Mouse (Mus musculus): ENCODE data around the gene Uchl4. TPM values are rescaled to one million over a fixed set of nuclear protein-coding genes. Genes with fewer than 3 reads are reported as not detected.

Uchl4 gene
- polyA plus RNA-seq, 1 experiment, result not detected

- Histone ChIP-seq H3K4me1 (peaks cover 85% of the 10 kb centered on the region), H3K9me3 (no peaks in the 10 kb centered on the region), H3K4me3 (replicated peaks) (peak overlapping the region; percentile 89), H3K36me3 (replicated peaks; ENCODE audit: low read length) (peaks cover 45% of the 10 kb centered on the region), H3K27me3 (replicated peaks) (no peaks in the 10 kb centered on the region)
- TF ChIP-seq GATA1 (IDR thresholded peaks at IDR 0.05; ENCODE audit: borderline replicate concordance, low read length) (no peak), FLI1 (IDR thresholded peaks at IDR 0.05; ENCODE audit: low read length) (0 out of 2 replicates have a peak, but pooled peaks have one; percentile 50)
Observed at GRCm38 (mm10) chr9:64227736-64228135, 7.3 kb upstream of the Uchl4 start.

DNA sequence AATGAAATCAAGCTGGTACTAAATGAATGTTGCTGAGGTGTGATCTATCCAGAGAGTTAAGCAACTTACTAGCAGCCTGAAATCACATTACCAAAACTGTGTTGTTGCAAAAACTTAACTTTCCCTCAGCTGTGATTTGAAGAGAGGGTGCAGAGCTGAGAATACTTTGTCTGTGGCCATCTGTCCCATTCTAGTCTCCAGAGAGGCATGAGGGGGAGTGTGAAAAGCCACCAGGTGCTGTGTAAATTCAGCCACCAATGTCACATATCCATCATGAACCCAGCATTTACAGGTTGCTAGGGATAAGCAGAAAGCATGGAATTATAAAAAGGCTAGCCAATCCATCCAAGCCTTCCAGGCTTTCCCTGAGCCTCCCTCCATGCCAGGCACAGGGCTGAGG is 6.0 kb upstream of the Uchl4 start:
- peaks cover 42% of the 10 kb centered on the region for H3K36me3 ChIP-seq (replicated peaks; ENCODE audit: low read length)
- no peak overlapping the region for H3K4me3 ChIP-seq (replicated peaks)
- TF ChIP-seq FLI1 (IDR thresholded peaks at IDR 0.05; ENCODE audit: low read length), result no peak
- no peaks in the 10 kb centered on the region for H3K9me3 ChIP-seq
- H3K27me3 ChIP-seq (replicated peaks), result no peaks in the 10 kb centered on the region
- H3K4me1 ChIP-seq, result peaks cover 86% of the 10 kb centered on the region

DNA sequence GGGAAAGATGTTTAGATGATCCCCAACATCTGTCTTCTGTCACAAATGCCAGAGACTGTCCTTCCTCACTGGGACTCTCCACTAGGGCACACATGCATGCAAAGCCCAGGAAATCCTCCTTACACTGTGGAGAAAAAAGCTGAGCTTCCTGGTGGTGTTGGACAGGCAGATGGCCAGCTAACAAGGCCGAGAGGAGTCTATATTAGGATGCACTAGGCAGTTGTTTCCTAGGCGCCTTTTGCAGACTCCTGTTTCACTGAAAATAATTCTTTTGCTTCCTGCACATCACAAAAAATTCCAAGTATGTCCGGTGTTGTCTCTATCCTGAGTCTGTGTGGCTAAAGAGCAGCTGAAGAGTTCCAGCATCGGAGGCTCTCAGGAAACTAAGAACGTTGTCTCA is 3.8 kb upstream of the Uchl4 start:
- peaks cover 48% of the 10 kb centered on the region for H3K36me3 ChIP-seq (replicated peaks; ENCODE audit: low read length)
- no peak overlapping the region for H3K4me3 ChIP-seq (replicated peaks)
- no peaks in the 10 kb centered on the region for H3K9me3 ChIP-seq
- H3K4me1 ChIP-seq, result peaks cover 72% of the 10 kb centered on the region
- no peak for TF ChIP-seq FLI1 (IDR thresholded peaks at IDR 0.05; ENCODE audit: low read length)
- TF ChIP-seq GATA1 (IDR thresholded peaks at IDR 0.05; ENCODE audit: borderline replicate concordance, low read length), result no peak
- no peaks in the 10 kb centered on the region for H3K27me3 ChIP-seq (replicated peaks)

DNA sequence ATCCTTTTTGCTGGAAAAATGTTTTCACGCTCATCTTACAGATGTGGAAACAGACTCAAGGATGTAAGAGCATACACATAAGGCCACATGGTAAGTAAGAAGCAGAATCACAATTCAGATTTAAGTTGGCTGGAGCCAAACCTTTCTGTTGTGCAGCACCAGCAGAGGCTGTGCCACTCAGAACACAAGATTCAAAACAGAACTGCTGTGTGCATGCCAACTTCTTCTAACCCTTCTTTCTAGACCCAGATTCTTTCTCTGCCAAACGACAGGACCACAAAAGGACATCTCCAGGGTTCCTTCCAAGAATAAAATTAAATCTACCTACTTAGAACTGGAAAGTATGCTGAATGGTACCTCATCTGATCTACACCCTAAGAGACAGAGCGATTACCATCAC is 3.3 kb upstream of the Uchl4 start:
- peaks cover 50% of the 10 kb centered on the region for H3K36me3 ChIP-seq (replicated peaks; ENCODE audit: low read length)
- H3K4me3 ChIP-seq (replicated peaks), result no peak overlapping the region
- no peaks in the 10 kb centered on the region for H3K9me3 ChIP-seq
- H3K27me3 ChIP-seq (replicated peaks), result no peaks in the 10 kb centered on the region
- peaks cover 71% of the 10 kb centered on the region for H3K4me1 ChIP-seq
- TF ChIP-seq FLI1 (IDR thresholded peaks at IDR 0.05; ENCODE audit: low read length), result no peak
- TF ChIP-seq GATA1 (IDR thresholded peaks at IDR 0.05; ENCODE audit: borderline replicate concordance, low read length), result no peak

- Histone ChIP-seq H3K4me3 (replicated peaks) (no peak overlapping the region), H3K4me1 (peaks cover 64% of the 10 kb centered on the region), H3K9me3 (no peaks in the 10 kb centered on the region), H3K27me3 (replicated peaks) (no peaks in the 10 kb centered on the region), H3K36me3 (replicated peaks; ENCODE audit: low read length) (peaks cover 50% of the 10 kb centered on the region)
- TF ChIP-seq GATA1 (IDR thresholded peaks at IDR 0.05; ENCODE audit: borderline replicate concordance, low read length) (no peak), FLI1 (IDR thresholded peaks at IDR 0.05; ENCODE audit: low read length) (no peak)
Observed at GRCm38 (mm10) chr9:64232257-64232957, 2.6 kb upstream of the Uchl4 start.

DNA sequence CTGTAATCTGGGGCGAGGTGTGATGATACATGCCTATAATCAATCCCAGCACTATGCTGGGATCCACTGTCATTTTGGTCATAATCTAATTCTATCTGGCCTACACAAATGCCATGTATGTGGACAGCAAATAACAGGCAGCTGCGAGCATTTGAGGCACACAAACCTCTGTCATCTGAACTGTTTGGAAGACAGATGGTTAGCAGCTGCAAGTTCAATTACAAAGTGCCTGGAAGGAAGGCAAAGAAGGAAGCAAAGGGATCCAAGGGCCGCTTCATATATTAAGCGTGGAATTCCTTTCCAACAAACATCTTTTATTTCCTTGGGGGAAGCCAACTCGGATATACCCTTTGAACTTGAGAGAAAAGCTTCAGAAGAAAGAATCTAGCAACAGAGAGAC is 1.3 kb upstream of the Uchl4 start:
- Histone ChIP-seq H3K4me3 (replicated peaks) (no peak overlapping the region), H3K4me1 (peaks cover 55% of the 10 kb centered on the region), H3K27me3 (replicated peaks) (no peaks in the 10 kb centered on the region), H3K9me3 (no peaks in the 10 kb centered on the region), H3K36me3 (replicated peaks; ENCODE audit: low read length) (peaks cover 53% of the 10 kb centered on the region)
- TF ChIP-seq FLI1 (IDR thresholded peaks at IDR 0.05; ENCODE audit: low read length) (no peak), GATA1 (IDR thresholded peaks at IDR 0.05; ENCODE audit: borderline replicate concordance, low read length) (no peak)

DNA sequence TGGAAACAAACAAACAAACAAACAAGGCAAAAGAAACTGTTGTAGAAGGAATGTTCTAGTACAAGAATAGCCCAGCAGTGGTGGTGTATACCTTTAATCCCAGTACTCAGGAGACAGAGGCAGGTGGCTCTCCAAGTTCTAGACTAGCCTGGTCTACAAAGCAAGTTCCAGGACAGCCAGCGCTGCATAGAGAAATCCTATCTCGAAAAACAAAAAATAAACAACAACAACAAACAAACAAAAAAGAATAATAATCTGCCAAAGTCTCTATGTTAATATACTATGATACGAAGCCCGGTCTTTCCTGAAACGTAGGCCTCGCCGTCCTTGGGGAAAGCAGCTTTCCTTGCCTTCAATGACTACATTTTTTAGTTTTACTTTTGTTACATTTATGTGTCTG is 1.1 kb downstream of the Uchl4 start:
- peaks cover 44% of the 10 kb centered on the region for H3K4me1 ChIP-seq
- TF ChIP-seq FLI1 (IDR thresholded peaks at IDR 0.05; ENCODE audit: low read length) (no peak), GATA1 (IDR thresholded peaks at IDR 0.05; ENCODE audit: borderline replicate concordance, low read length) (no peak)
- H3K4me3 ChIP-seq (replicated peaks), result no peak overlapping the region
- no peaks in the 10 kb centered on the region for H3K9me3 ChIP-seq
- no peaks in the 10 kb centered on the region for H3K27me3 ChIP-seq (replicated peaks)
- peaks cover 46% of the 10 kb centered on the region for H3K36me3 ChIP-seq (replicated peaks; ENCODE audit: low read length)

GRCm38 (mm10) chr9:64240116-64240515 is 5.1 kb downstream of the Uchl4 start:
- peaks cover 41% of the 10 kb centered on the region for H3K36me3 ChIP-seq (replicated peaks; ENCODE audit: low read length)

GRCm38 (mm10) chr9:64240681-64241080 is 5.7 kb downstream of the Uchl4 start:
- Histone ChIP-seq H3K27me3 (replicated peaks) (no peaks in the 10 kb centered on the region), H3K4me3 (replicated peaks) (no peak overlapping the region), H3K4me1 (peaks cover 50% of the 10 kb centered on the region), H3K9me3 (no peaks in the 10 kb centered on the region), H3K36me3 (replicated peaks; ENCODE audit: low read length) (peaks cover 41% of the 10 kb centered on the region)
- no peak for TF ChIP-seq GATA1 (IDR thresholded peaks at IDR 0.05; ENCODE audit: borderline replicate concordance, low read length)
- TF ChIP-seq FLI1 (IDR thresholded peaks at IDR 0.05; ENCODE audit: low read length), result no peak

More at GRCm38 (mm10) chr9:64240116-64240515, 5.1 kb downstream of the Uchl4 start:
- Histone ChIP-seq H3K4me3 (replicated peaks) (no peak overlapping the region), H3K9me3 (no peaks in the 10 kb centered on the region), H3K4me1 (peaks cover 46% of the 10 kb centered on the region), H3K27me3 (replicated peaks) (no peaks in the 10 kb centered on the region)
- no peak for TF ChIP-seq GATA1 (IDR thresholded peaks at IDR 0.05; ENCODE audit: borderline replicate concordance, low read length)
- no peak for TF ChIP-seq FLI1 (IDR thresholded peaks at IDR 0.05; ENCODE audit: low read length)

- H3K36me3 ChIP-seq (replicated peaks; ENCODE audit: low read length), result peaks cover 49% of the 10 kb centered on the region
- H3K9me3 ChIP-seq, result no peaks in the 10 kb centered on the region
- TF ChIP-seq GATA1 (IDR thresholded peaks at IDR 0.05; ENCODE audit: borderline replicate concordance, low read length) (no peak), FLI1 (IDR thresholded peaks at IDR 0.05; ENCODE audit: low read length) (no peak)
- H3K4me3 ChIP-seq (replicated peaks), result no peak overlapping the region
- H3K4me1 ChIP-seq, result peaks cover 64% of the 10 kb centered on the region
- H3K27me3 ChIP-seq (replicated peaks), result no peaks in the 10 kb centered on the region
Observed at GRCm38 (mm10) chr9:64242381-64242831, 7.4 kb downstream of the Uchl4 start.

Measured in megakaryocyte, embryonic 14.5 days (primary cell).